Mouse (Mus musculus) liver, embryonic 13.5 days (tissue): Measurements from ENCODE around the gene Cisd3. TPM values are rescaled to one million over a fixed set of nuclear protein-coding genes. Genes with fewer than 3 reads are reported as not detected.

ENCODE experiments used
- ATAC-seq: fragments of 200-750 bp; cut with Nextera tagmentation; 2 replicates; pipeline ENCODE4 v1.8.0; 2017; ENCODE audit warnings: low read depth, mild to moderate bottlenecking, moderate number of reproducible peaks, moderate library complexity
- DNase-seq: peaks from one replicate; pipeline ENCODE4 v3.0.0; 2022
- H3K27ac ChIP-seq: fragments of 300-500 bp; sonication (generic); 2 replicates; pipeline ENCODE4 v1.5.1; 2015; ENCODE audit warnings: moderate library complexity, mild to moderate bottlenecking, inconsistent platforms
- H3K27me3 ChIP-seq: fragments of 300-500 bp; sonication (generic); 2 replicates; pipeline ENCODE4 v1.6.1; 2015; ENCODE audit warnings: mild to moderate bottlenecking, inconsistent platforms
- H3K36me3 ChIP-seq: fragments of 300-500 bp; sonication (generic); 2 replicates; pipeline ENCODE4 v1.6.1; 2015; ENCODE audit warnings: mild to moderate bottlenecking, inconsistent platforms
- H3K4me1 ChIP-seq: fragments of 300-500 bp; sonication (generic); replicated peaks from 2 replicates; pipeline ENCODE4 v1.6.1; 2015; ENCODE audit warnings: inconsistent platforms
- H3K4me2 ChIP-seq: fragments of 300-500 bp; sonication (generic); 2 replicates; pipeline ENCODE4 v1.6.1; 2015; ENCODE audit warnings: inconsistent platforms, mild to moderate bottlenecking, moderate library complexity
- H3K4me3 ChIP-seq: fragments of 300-500 bp; sonication (generic); replicated peaks from 2 replicates; pipeline ENCODE4 v1.5.1; 2015; ENCODE audit warnings: mild to moderate bottlenecking, inconsistent platforms
- H3K9ac ChIP-seq: fragments of 300-500 bp; sonication (generic); 2 replicates; pipeline ENCODE4 v1.6.1; 2015; ENCODE audit warnings: mild to moderate bottlenecking, inconsistent platforms
- H3K9me3 ChIP-seq: fragments of 300-500 bp; sonication (generic); replicated peaks from 2 replicates; pipeline ENCODE4 v1.6.1; 2016; ENCODE audit warnings: inconsistent platforms
- WGBS: fragments of 180-500 bp; shearing (Covaris S2); methylation state at CpG from one replicate; pipeline ENCODE4 v1.1.7; 2015; ENCODE audit not compliant: insufficient replicate concordance; 5-methylcytosine and 5-hydroxymethylcytosine counted together
- polyA plus RNA-seq: library from polyadenylated mRNA; unstranded; fragments of >200 nt; fragmentation: Nextera tagmentation; extraction: Ambion mirVana; gene quantifications from 2 replicates; pipeline ENCODE4 v1.2.1, GENCODE M21; 2015

The Cisd3 gene
- polyA plus RNA-seq, 1 experiment from 2014 or later: 13.3 TPM

- no peak overlapping the region for H3K9ac ChIP-seq
- H3K4me1 ChIP-seq: no peaks in the 10 kb centered on the region
- no peaks in the 10 kb centered on the region for H3K27me3 ChIP-seq
- DNase-seq: no peak
- H3K4me3 ChIP-seq: no peak overlapping the region
- no peak for ATAC-seq
- H3K27ac ChIP-seq: no peak overlapping the region
- no peak overlapping the region for H3K4me2 ChIP-seq
- WGBS: 77% methylated on average over 15 of the region's 15 CpGs
- H3K36me3 ChIP-seq: peaks cover 14% of the 10 kb centered on the region; the same call in 1 of the 2 replicates
- H3K9me3 ChIP-seq: no peaks in the 10 kb centered on the region
These were observed 9.4 kb upstream of the Cisd3 start for GRCm38 (mm10) chr11:97676050-97676754.

GRCm38 (mm10) chr11:97677381-97677780, 8.2 kb upstream of the Cisd3 start:
- ATAC-seq: no peak
- Histone ChIP-seq H3K4me2 (no peak overlapping the region), H3K36me3 (peaks cover 20% of the 10 kb centered on the region; the same call in 1 of the 2 replicates), H3K4me3 (no peak overlapping the region), H3K9ac (no peak overlapping the region), H3K4me1 (no peaks in the 10 kb centered on the region), H3K27ac (no peak overlapping the region), H3K27me3 (no peaks in the 10 kb centered on the region), H3K9me3 (no peaks in the 10 kb centered on the region)
- DNase-seq: no peak
- WGBS: 76% methylated on average over 15 of the region's 15 CpGs

- no peak overlapping the region for H3K4me2 ChIP-seq
- DNase-seq (no peak), ATAC-seq (no peak)
- 76% methylated on average over 8 of the region's 8 CpGs for WGBS
- H3K27ac ChIP-seq: no peak overlapping the region
- H3K4me1 ChIP-seq: no peaks in the 10 kb centered on the region
- no peak overlapping the region for H3K4me3 ChIP-seq
- no peaks in the 10 kb centered on the region for H3K27me3 ChIP-seq
- H3K36me3 ChIP-seq: peaks cover 20% of the 10 kb centered on the region; the same call in 1 of the 2 replicates
- H3K9me3 ChIP-seq: no peaks in the 10 kb centered on the region
- H3K9ac ChIP-seq: no peak overlapping the region
These were observed 7.8 kb upstream of the Cisd3 start for GRCm38 (mm10) chr11:97677842-97678241.

- Histone ChIP-seq H3K9me3 (no peaks in the 10 kb centered on the region), H3K9ac (no peak overlapping the region), H3K4me3 (no peak overlapping the region), H3K4me2 (no peak overlapping the region), H3K36me3 (peaks cover 20% of the 10 kb centered on the region; the same call in 1 of the 2 replicates), H3K4me1 (no peaks in the 10 kb centered on the region), H3K27me3 (no peaks in the 10 kb centered on the region), H3K27ac (no peak overlapping the region)
- ATAC-seq (no peak), DNase-seq (no peak)
- WGBS: 73% methylated on average over 15 of the region's 15 CpGs
These were observed 7.3 kb upstream of the Cisd3 start for GRCm38 (mm10) chr11:97678301-97678700.

- Histone ChIP-seq H3K27ac (no peak overlapping the region), H3K4me3 (no peak overlapping the region), H3K27me3 (peaks cover 13% of the 10 kb centered on the region), H3K9ac (no peak overlapping the region), H3K4me1 (peaks cover 11% of the 10 kb centered on the region), H3K4me2 (no peak overlapping the region), H3K36me3 (peaks cover 20% of the 10 kb centered on the region; the same call in 1 of the 2 replicates), H3K9me3 (no peaks in the 10 kb centered on the region)
- WGBS: 84% methylated on average over 12 of the region's 12 CpGs
- DNase-seq (no peak), ATAC-seq (no peak)
These were observed 5.2 kb upstream of the Cisd3 start for GRCm38 (mm10) chr11:97680430-97680829.

- 0 out of 2 replicates have a peak, but pooled peaks cover 18% of the 10 kb centered on the region for H3K36me3 ChIP-seq
- H3K9ac ChIP-seq: no peak overlapping the region
- no peak overlapping the region for H3K4me3 ChIP-seq
- no peak overlapping the region for H3K27ac ChIP-seq
- no peaks in the 10 kb centered on the region for H3K9me3 ChIP-seq
- 64% methylated on average over 6 of the region's 6 CpGs for WGBS
- H3K4me1 ChIP-seq: peaks cover 25% of the 10 kb centered on the region
- no peak for ATAC-seq
- H3K4me2 ChIP-seq: no peak overlapping the region
- H3K27me3 ChIP-seq: peaks cover 28% of the 10 kb centered on the region
- DNase-seq: no peak
These were observed 3.0 kb upstream of the Cisd3 start for GRCm38 (mm10) chr11:97682504-97683055.

GRCm38 (mm10) chr11:97684063-97684680, 1.5 kb upstream of the Cisd3 start:
- 0 out of 2 replicates have a peak, but pooled peaks cover 12% of the 10 kb centered on the region for H3K36me3 ChIP-seq
- no peak overlapping the region for H3K9ac ChIP-seq
- H3K9me3 ChIP-seq: no peaks in the 10 kb centered on the region
- no peak for DNase-seq
- H3K4me1 ChIP-seq: peaks cover 25% of the 10 kb centered on the region
- WGBS: 54% methylated on average over 6 of the region's 6 CpGs
- no peak overlapping the region for H3K4me3 ChIP-seq
- no peak overlapping the region for H3K27ac ChIP-seq
- H3K27me3 ChIP-seq: peaks cover 28% of the 10 kb centered on the region
- ATAC-seq: no peak
- no peak overlapping the region for H3K4me2 ChIP-seq

- WGBS: 39% methylated on average over 7 of the region's 7 CpGs
- H3K9ac ChIP-seq: no peak overlapping the region
- peaks cover 28% of the 10 kb centered on the region for H3K27me3 ChIP-seq
- H3K9me3 ChIP-seq: no peaks in the 10 kb centered on the region
- no peak overlapping the region for H3K4me3 ChIP-seq
- no peak for DNase-seq
- ATAC-seq: no peak
- H3K4me1 ChIP-seq: peaks cover 25% of the 10 kb centered on the region
- 0 out of 2 replicates have a peak, but pooled peaks cover 12% of the 10 kb centered on the region for H3K36me3 ChIP-seq
- no peak overlapping the region for H3K27ac ChIP-seq
- no peak overlapping the region for H3K4me2 ChIP-seq
These were observed 860 bp upstream of the Cisd3 start for GRCm38 (mm10) chr11:97684766-97685165.

- Histone ChIP-seq H3K9ac (peak overlapping the region; percentile 41; the same call in 1 of the 2 replicates), H3K9me3 (no peaks in the 10 kb centered on the region), H3K27me3 (peaks cover 28% of the 10 kb centered on the region), H3K4me1 (peaks cover 25% of the 10 kb centered on the region), H3K4me3 (peak overlapping the region; percentile 40), H3K4me2 (peak overlapping the region; percentile 62), H3K27ac (no peak overlapping the region), H3K36me3 (peaks cover 13% of the 10 kb centered on the region; the same call in 1 of the 2 replicates)
- DNase-seq: no peak
- ATAC-seq: no peak
- 68% methylated on average over 11 of the region's 11 CpGs for WGBS
These were observed 789 bp downstream of the Cisd3 start for GRCm38 (mm10) chr11:97686322-97686908.

- Histone ChIP-seq H3K9ac (no peak overlapping the region), H3K4me3 (no peak overlapping the region)
- whole genome bisulfite sequencing: 85% methylated on average over 3 of the region's 3 CpGs
These were observed 1.4 kb downstream of the Cisd3 start for GRCm38 (mm10) chr11:97687061-97687460.

GRCm38 (mm10) chr11:97689861-97690260, 4.2 kb downstream of the Cisd3 start:
- ATAC-seq (no peak), DNase-seq (no peak)
- Histone ChIP-seq H3K4me1 (peaks cover 25% of the 10 kb centered on the region), H3K4me3 (no peak overlapping the region), H3K9ac (no peak overlapping the region), H3K9me3 (no peaks in the 10 kb centered on the region), H3K36me3 (peaks cover 10% of the 10 kb centered on the region; the same call in 1 of the 2 replicates), H3K27ac (no peak overlapping the region), H3K4me2 (no peak overlapping the region), H3K27me3 (peaks cover 21% of the 10 kb centered on the region)
- 23% methylated on average over 10 of the region's 10 CpGs for WGBS

More at GRCm38 (mm10) chr11:97687061-97687460, 1.4 kb downstream of the Cisd3 start:
- H3K4me1 ChIP-seq: peaks cover 25% of the 10 kb centered on the region
- H3K27ac ChIP-seq: no peak overlapping the region
- H3K9me3 ChIP-seq: no peaks in the 10 kb centered on the region
- ATAC-seq (no peak), DNase-seq (no peak)
- H3K27me3 ChIP-seq: peaks cover 28% of the 10 kb centered on the region
- H3K36me3 ChIP-seq: peaks cover 9% of the 10 kb centered on the region; the same call in 1 of the 2 replicates
- H3K4me2 ChIP-seq: no peak overlapping the region
